Mouse (Mus musculus): ENCODE measurements at regions not wholly inside any gene's neighbourhood (a gene's known extent, or its start where the extent isn't known, plus 50 kb on each side); places are given as distances from the start of the nearest gene placed in this dataset.

DNA sequence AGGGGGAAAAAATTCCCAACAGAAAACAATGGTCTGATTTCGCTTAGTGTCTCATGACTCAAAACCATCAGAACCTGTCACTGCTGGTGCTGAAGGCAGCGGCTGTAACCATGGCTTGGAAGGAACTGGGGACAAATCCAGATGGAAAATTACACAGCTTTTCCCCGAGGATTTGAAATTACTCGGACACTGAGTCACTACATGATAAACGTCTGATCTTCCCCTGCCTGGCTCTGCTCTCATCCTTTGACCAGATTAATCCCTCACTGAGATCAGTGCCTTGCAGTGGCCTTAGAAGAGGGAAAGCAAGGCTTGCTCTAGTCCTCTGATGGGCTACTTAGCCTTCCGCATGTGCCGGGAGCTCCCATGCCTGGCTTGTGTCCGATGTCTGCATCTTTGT, 231.3 kb downstream of the Ajap1 start:
- TF ChIP-seq MYB (IDR thresholded peaks at IDR 0.05; ENCODE audit: low read depth, low read length): no peak
- no peak for TF ChIP-seq MXI1 (IDR thresholded peaks at IDR 0.05; ENCODE audit: low read depth, low read length)
- no peak for TF ChIP-seq RCOR1 (IDR thresholded peaks at IDR 0.05; ENCODE audit: low read depth, low read length)
